Mouse (Mus musculus) central nervous system, embryonic 18 days (tissue): Measurements from ENCODE around the gene Cry1. TPM values are rescaled to one million over a fixed set of nuclear protein-coding genes. Genes with fewer than 3 reads are reported as not detected.

Source experiments
- polyA plus RNA-seq: library from polyadenylated mRNA; depleted of rRNA; stranded (reverse); fragments of >200 nt; gene quantifications from 2 replicates; pipeline ENCODE4 v1.2.3, GENCODE M21; 2012; rRNA removed

The Cry1 gene
- 21.6 and 22.6 TPM in 2 replicates for polyA plus RNA-seq

GRCm38 (mm10) chr10:85184964-85185608, at the start of gene Cry1:
TSS of gene Cry1 (minus strand) at chr10:85185064.

GRCm38 (mm10) chr10:85127395-85128287, 57.2 kb downstream of the Cry1 start, which contains the start of gene Mterf2:
TSS of gene Mterf2 (minus strand) at chr10:85128027.

GRCm38 (mm10) chr10:85102247-85103084, 82.4 kb downstream of the Cry1 start, which contains the start of the genes Fhl4 and Tmem263:
TSS of gene Fhl4 (minus strand) at chr10:85102495.
TSS of gene Tmem263 (plus strand) at chr10:85102627.

Other genes starting within 250 kb of the Cry1 start
- gene Fhl4, start 82.6 kb downstream of the Cry1 start, polyA plus RNA-seq: 1.2 and 1.7 TPM in 2 replicates
- 17.1 and 17.3 TPM in 2 replicates for gene Tmem263, start 82.4 kb downstream of the Cry1 start, polyA plus RNA-seq
- gene Mterf2, start 57.0 kb downstream of the Cry1 start, polyA plus RNA-seq: 19.1 and 21.3 TPM in 2 replicates
- 22.6 and 23.4 TPM in 2 replicates for gene Btbd11, start 201.8 kb upstream of the Cry1 start, polyA plus RNA-seq